Mouse (Mus musculus) hindbrain, postnatal 0 days (tissue): ENCODE data around the gene Sdhaf2. TPM values are rescaled to one million over a fixed set of nuclear protein-coding genes. Genes with fewer than 3 reads are reported as not detected.

Experiments used
- ATAC-seq: fragments of 200-750 bp; cut with Nextera tagmentation; 2 replicates; pipeline ENCODE4 v1.8.0; 2017; ENCODE audit warnings: mild to moderate bottlenecking, moderate TSS enrichment, moderate library complexity
- DNase-seq: peaks from one replicate; pipeline ENCODE4 v3.0.0-alpha.2; 2015; ENCODE audit warnings: low spot score
- H3K27ac ChIP-seq: fragments of 300-500 bp; sonication (generic); 2 replicates; pipeline ENCODE4 v1.5.1; 2014; ENCODE audit warnings: mild to moderate bottlenecking
- H3K27me3 ChIP-seq: fragments of 300-500 bp; sonication (generic); 2 replicates; pipeline ENCODE4 v1.6.1; 2014; ENCODE audit warnings: low read length, mixed read lengths; ENCODE audit not compliant: insufficient read depth
- H3K36me3 ChIP-seq: fragments of 300-500 bp; sonication (generic); 2 replicates; pipeline ENCODE4 v1.6.1; 2014; ENCODE audit warnings: low read length, mixed read lengths; ENCODE audit not compliant: insufficient read depth
- H3K4me1 ChIP-seq: fragments of 300-500 bp; sonication (generic); 2 replicates; pipeline ENCODE4 v1.6.1; 2014; ENCODE audit warnings: antibody characterized with exemption, low read length, mixed read lengths; ENCODE audit not compliant: insufficient read depth
- H3K4me2 ChIP-seq: fragments of 300-500 bp; sonication (generic); 2 replicates; pipeline ENCODE4 v1.6.1; 2014; ENCODE audit warnings: low read depth, mild to moderate bottlenecking, low read length, moderate library complexity, mixed read lengths
- H3K4me3 ChIP-seq: fragments of 300-500 bp; sonication (generic); 2 replicates; pipeline ENCODE4 v1.5.1; 2014; ENCODE audit warnings: low read length
- H3K9ac ChIP-seq: fragments of 300-500 bp; sonication (generic); replicated peaks from 2 replicates; pipeline ENCODE4 v1.6.1; 2014; ENCODE audit warnings: mild to moderate bottlenecking, low read length, moderate library complexity, mixed read lengths
- H3K9me3 ChIP-seq: fragments of 300-500 bp; sonication (generic); 2 replicates; pipeline ENCODE4 v1.6.1; 2016; ENCODE audit warnings: low read length, mixed read lengths
- CTCF ChIP-seq: IDR thresholded peaks from 2 replicates; pipeline ENCODE4 v1.5.1; 2016; ENCODE audit warnings: antibody characterized with exemption, control low read depth, low read depth
- WGBS: fragments of 180-500 bp; shearing (Covaris S2); extraction: QIAGEN DNeasy Blood & Tissue Kit; methylation state at CpG from one replicate; pipeline ENCODE4 v1.1.7; 2014; 5-methylcytosine and 5-hydroxymethylcytosine counted together
- polyA plus RNA-seq: library from polyadenylated mRNA; unstranded; fragments of >200 nt; fragmentation: Nextera tagmentation; extraction: Ambion mirVana; gene quantifications from 2 replicates; pipeline ENCODE4 v1.2.1, GENCODE M21; 2015
- total RNA-seq: library from RNA; depleted of rRNA; stranded (reverse); fragments of >200 nt; gene quantifications from 2 replicates; pipeline ENCODE4 v1.2.3, GENCODE M21; 2014

Sdhaf2 gene
- total and polyA plus RNA-seq, 2 experiments from 2014 or later, result 47.7 to 64.2 TPM

GRCm38 (mm10) chr19:10497512-10498160 is 28.3 kb downstream of the Sdhaf2 start:
- ATAC-seq, result 0 out of 2 replicates have a peak, but pooled peaks have one; percentile 15
- Histone ChIP-seq H3K4me2 (no peak overlapping the region), H3K27ac (peak overlapping the region; percentile 22; the same call in 1 of the 2 replicates), H3K27me3 (no peaks in the 10 kb centered on the region), H3K4me1 (no peaks in the 10 kb centered on the region), H3K36me3 (peaks cover 9% of the 10 kb centered on the region), H3K9me3 (no peaks in the 10 kb centered on the region), H3K9ac (no peak overlapping the region), H3K4me3 (no peak overlapping the region)
- no peak for TF ChIP-seq CTCF
- peak; percentile 24 for DNase-seq
- WGBS, result 53% methylated on average over 8 of the region's 8 CpGs

- DNase-seq, result no peak
- WGBS, result 68% methylated on average over 2 of the region's 2 CpGs
These were observed 29.0 kb downstream of the Sdhaf2 start for GRCm38 (mm10) chr19:10496976-10497375.

DNA sequence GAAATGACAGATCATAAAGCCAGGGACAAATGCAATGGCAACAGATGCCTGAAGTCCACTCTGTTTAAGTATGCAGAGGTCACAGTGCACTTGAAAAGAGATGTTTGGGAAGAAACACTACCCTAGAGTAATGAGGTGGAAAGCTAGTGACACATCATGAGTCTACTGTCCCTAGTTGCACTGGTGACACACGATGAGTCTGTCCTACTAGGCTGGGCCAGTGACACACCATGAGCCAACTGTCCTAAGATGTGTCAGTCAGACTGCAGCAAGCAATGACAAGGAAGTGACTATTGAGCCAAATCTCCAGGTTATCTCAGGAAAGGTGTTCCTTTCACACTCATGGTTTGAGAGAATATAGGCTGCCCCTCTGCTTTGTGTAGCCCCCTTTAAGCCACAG is 30.3 kb downstream of the Sdhaf2 start:
- no peak overlapping the region for H3K27ac ChIP-seq
- TF ChIP-seq CTCF, result no peak
- 86% methylated on average over 1 of the region's 1 CpGs for WGBS

More at GRCm38 (mm10) chr19:10496976-10497375, 29.0 kb downstream of the Sdhaf2 start:
- Histone ChIP-seq H3K9ac (no peak overlapping the region), H3K9me3 (no peaks in the 10 kb centered on the region), H3K27ac (peak overlapping the region; percentile 41; the same call in 1 of the 2 replicates), H3K36me3 (peaks cover 9% of the 10 kb centered on the region), H3K27me3 (no peaks in the 10 kb centered on the region), H3K4me1 (no peaks in the 10 kb centered on the region), H3K4me3 (no peak overlapping the region), H3K4me2 (no peak overlapping the region)
- TF ChIP-seq CTCF, result no peak
- ATAC-seq, result peak; percentile 57; the same call in 1 of the 2 replicates

DNA sequence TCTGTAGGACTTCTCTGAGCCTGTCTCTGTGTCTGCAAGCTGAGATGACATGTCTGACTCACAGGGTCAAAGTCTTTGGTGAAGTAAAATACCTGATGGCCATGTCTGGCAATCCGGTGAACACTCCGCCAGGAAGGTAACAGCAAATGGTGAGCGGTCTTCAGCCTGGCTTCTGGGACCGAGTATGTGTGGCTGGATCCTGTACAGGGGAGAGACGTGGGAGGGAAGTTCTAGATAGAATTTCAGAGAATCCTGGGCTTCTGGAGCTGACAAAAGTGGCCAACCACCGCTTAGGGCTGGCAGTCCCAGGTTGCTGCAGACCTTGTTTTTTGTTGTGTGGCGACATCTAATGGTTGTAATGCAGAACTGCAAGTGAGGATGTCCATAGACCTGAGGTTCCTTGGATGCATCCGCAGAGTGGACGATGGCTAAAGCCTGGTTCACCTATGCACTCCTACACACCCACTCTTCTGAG is 39.6 kb downstream of the Sdhaf2 start:
- peak; percentile 88 for DNase-seq
- Histone ChIP-seq H3K27ac (no peak overlapping the region), H3K9me3 (no peaks in the 10 kb centered on the region), H3K27me3 (peaks cover 4% of the 10 kb centered on the region; the same call in 1 of the 2 replicates), H3K9ac (no peak overlapping the region), H3K36me3 (no peaks in the 10 kb centered on the region), H3K4me3 (no peak overlapping the region), H3K4me2 (no peak overlapping the region), H3K4me1 (peaks cover 6% of the 10 kb centered on the region)
- ATAC-seq, result peak; percentile 85
- 19% methylated on average over 9 of the region's 9 CpGs for WGBS
- peak; percentile 95 for TF ChIP-seq CTCF

More for the DNA sequence above, 30.3 kb downstream of the Sdhaf2 start:
- Histone ChIP-seq H3K4me3 (no peak overlapping the region), H3K9me3 (no peaks in the 10 kb centered on the region), H3K9ac (no peak overlapping the region), H3K36me3 (peaks cover 5% of the 10 kb centered on the region; the same call in 1 of the 2 replicates), H3K27me3 (no peaks in the 10 kb centered on the region), H3K4me1 (no peaks in the 10 kb centered on the region), H3K4me2 (no peak overlapping the region)
- ATAC-seq (no peak), DNase-seq (no peak)

- peak; percentile 83 for DNase-seq
- 19% methylated on average over 6 of the region's 6 CpGs for WGBS
- Histone ChIP-seq H3K36me3 (no peaks in the 10 kb centered on the region), H3K4me2 (no peak within 1 kb of the TSS), H3K4me1 (peaks cover 6% of the 10 kb centered on the region), H3K27me3 (peaks cover 2% of the 10 kb centered on the region; the same call in 1 of the 2 replicates), H3K4me3 (no peak within 1 kb of the TSS), H3K9ac (no peak within 1 kb of the TSS), H3K27ac (no peak within 1 kb of the TSS), H3K9me3 (no peaks in the 10 kb centered on the region)
- peak; percentile 71 for ATAC-seq
- TF ChIP-seq CTCF, result no peak
These were observed 43.2 kb downstream of the Sdhaf2 start, which contains the start of gene Ppp1r32 for GRCm38 (mm10) chr19:10482703-10483102. Gene Ppp1r32, minus strand, starts transcription at chr19:10482928.

GRCm38 (mm10) chr19:10479541-10479940 is 46.4 kb downstream of the Sdhaf2 start:
- Histone ChIP-seq H3K27me3 (no peaks in the 10 kb centered on the region), H3K27ac (no peak overlapping the region), H3K9ac (no peak overlapping the region), H3K4me3 (no peak overlapping the region), H3K4me1 (peaks cover 6% of the 10 kb centered on the region), H3K36me3 (no peaks in the 10 kb centered on the region), H3K9me3 (no peaks in the 10 kb centered on the region), H3K4me2 (no peak overlapping the region)
- 68% methylated on average over 4 of the region's 4 CpGs for WGBS
- DNase-seq, result no peak
- no peak for ATAC-seq
- TF ChIP-seq CTCF, result no peak

DNA sequence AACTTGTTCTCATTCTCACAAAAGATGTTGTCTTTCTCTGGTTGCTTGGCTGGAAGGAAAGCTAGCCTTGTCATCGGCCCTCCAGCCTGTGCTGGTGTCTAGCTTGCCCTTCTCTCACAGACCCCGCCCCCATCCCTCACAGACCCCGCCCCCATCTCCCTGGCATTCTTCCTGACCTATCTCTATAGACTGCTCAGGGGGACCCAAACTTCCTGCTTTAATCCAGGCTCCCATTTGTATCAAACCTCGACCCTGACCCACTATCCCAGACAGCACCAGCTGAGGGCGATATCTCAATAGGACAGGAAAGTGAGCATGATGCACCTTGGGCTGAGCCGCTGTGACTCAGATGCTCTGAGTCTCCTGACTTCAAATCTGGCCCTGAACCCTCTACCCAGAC is 52.2 kb downstream of the Sdhaf2 start:
- Histone ChIP-seq H3K36me3 (no peaks in the 10 kb centered on the region), H3K9ac (no peak overlapping the region), H3K4me2 (no peak overlapping the region), H3K27ac (no peak overlapping the region), H3K27me3 (no peaks in the 10 kb centered on the region), H3K4me3 (no peak overlapping the region), H3K4me1 (no peaks in the 10 kb centered on the region), H3K9me3 (no peaks in the 10 kb centered on the region)
- no peak for DNase-seq
- ATAC-seq, result peak; percentile 46; the same call in 1 of the 2 replicates
- TF ChIP-seq CTCF, result no peak
- 16% methylated on average over 6 of the region's 6 CpGs for WGBS
